Mouse (Mus musculus) subcutaneous adipose tissue, adult 2 months (tissue): ENCODE results near the gene Gm9495. TPM values are rescaled to one million over a fixed set of nuclear protein-coding genes. Genes with fewer than 3 reads are reported as not detected.

Source experiments
- polyA plus RNA-seq: library from polyadenylated mRNA; depleted of rRNA; stranded (reverse); fragments of >200 nt; gene quantifications from 2 replicates; pipeline ENCODE4 v1.2.3, GENCODE M21; 2012; ENCODE audit warnings: low replicate concordance; rRNA removed

Gm9495 gene
- not detected in 2 replicates for polyA plus RNA-seq

GRCm38 (mm10) chr8:69453465-69453864 is at the start of gene Gm9495:
Gene Gm9495 (minus strand): TSS chr8:69453565.

Other genes starting within 250 kb of the Gm9495 start
- gene Zfp930, start 244.5 kb downstream of the Gm9495 start, polyA plus RNA-seq = 2.5 and 4.6 TPM in 2 replicates
- 0.33 and 1.0 TPM in 2 replicates for gene D130040H23Rik, start 182.5 kb downstream of the Gm9495 start, polyA plus RNA-seq
- gene Gm7697, start 69.4 kb upstream of the Gm9495 start, polyA plus RNA-seq = not detected in 2 replicates
- gene Zfp868, start 172.0 kb upstream of the Gm9495 start, polyA plus RNA-seq = 6.5 and 6.6 TPM in 2 replicates
- 1.0 and 2.0 TPM in 2 replicates for gene Zfp964, start 200.9 kb upstream of the Gm9495 start, polyA plus RNA-seq